Comparison of ENCODE assay signal across 16 mouse cellular contexts in genomic region chr12:82499731-82500130, GRCm38 (mm10).
"Had no signal": no experiment of that assay in that cellular context is flagged by ENCODE, and none has a peak within 500 bp of the region (broad histone marks: within the 10 kb centered on the region; RNA-seq: fewer than 3 reads in every experiment).

No protein-coding gene starts in this region.

- H3K9me3 ChIP-seq: neural tube, embryonic 13.5 days; neural tube, embryonic 15.5 days; stomach, embryonic 15.5 days had no signal

- H3K27me3 ChIP-seq: neural tube, embryonic 13.5 days; neural tube, embryonic 15.5 days; stomach, embryonic 15.5 days had no signal

- H3K36me3 ChIP-seq: neural tube, embryonic 13.5 days; neural tube, embryonic 15.5 days; stomach, embryonic 15.5 days had no signal

- H3K4me3 ChIP-seq: neural tube, embryonic 13.5 days; neural tube, embryonic 15.5 days; stomach, embryonic 15.5 days had no signal

- H3K9ac ChIP-seq: neural tube, embryonic 13.5 days; neural tube, embryonic 15.5 days; stomach, embryonic 15.5 days had no signal

- H3K4me2 ChIP-seq: neural tube, embryonic 13.5 days; neural tube, embryonic 15.5 days; stomach, embryonic 15.5 days had no signal

- H3K27ac ChIP-seq: neural tube, embryonic 13.5 days; neural tube, embryonic 15.5 days; stomach, embryonic 15.5 days; stomach, postnatal 0 days had no signal

- H3K4me1 ChIP-seq: stomach, embryonic 15.5 days had no signal

- DNase-seq: retina, postnatal 1 day; right cerebral cortex, adult 18-20 months; right cerebral cortex, postnatal 14 days; right cerebral cortex, postnatal 25 days; right cerebral cortex, postnatal 4 days; spleen, adult 18-20 months; thymus, adult 18-20 months; thymus, adult 2 months; thymus, postnatal 14 days; thymus, postnatal 25 days; thymus, postnatal 36 days; thymus, postnatal 4 days had no signal
